Mouse (Mus musculus) midbrain, embryonic 13.5 days (tissue): ENCODE data around the gene Sirpb1c. TPM values are rescaled to one million over a fixed set of nuclear protein-coding genes. Genes with fewer than 3 reads are reported as not detected.
"Not testable (repeated sequence)": the region's sequence is repeated elsewhere in the genome, so short reads cannot be mapped to it uniquely, and the experiment has no call there.

Experiments used
- ATAC-seq: fragments of 200-750 bp; cut with Nextera tagmentation; 2 replicates; pipeline ENCODE4 v1.8.0; 2017; ENCODE audit warnings: mild to moderate bottlenecking, moderate TSS enrichment, moderate library complexity
- H3K27ac ChIP-seq: fragments of 300-500 bp; sonication (generic); 2 replicates; pipeline ENCODE4 v1.5.1; 2015; ENCODE audit warnings: inconsistent platforms, mild to moderate bottlenecking, moderate library complexity
- H3K27me3 ChIP-seq: fragments of 300-500 bp; sonication (generic); 2 replicates; pipeline ENCODE4 v1.6.1; 2015; ENCODE audit warnings: mild to moderate bottlenecking, inconsistent platforms
- H3K36me3 ChIP-seq: fragments of 300-500 bp; sonication (generic); 2 replicates; pipeline ENCODE4 v1.6.1; 2015; ENCODE audit warnings: mild to moderate bottlenecking, inconsistent platforms
- H3K4me1 ChIP-seq: fragments of 300-500 bp; sonication (generic); replicated peaks from 2 replicates; pipeline ENCODE4 v1.6.1; 2015; ENCODE audit warnings: inconsistent platforms
- H3K4me2 ChIP-seq: fragments of 300-500 bp; sonication (generic); replicated peaks from 2 replicates; pipeline ENCODE4 v1.6.1; 2015; ENCODE audit warnings: moderate library complexity, mild to moderate bottlenecking, inconsistent platforms
- H3K4me3 ChIP-seq: fragments of 300-500 bp; sonication (generic); replicated peaks from 2 replicates; pipeline ENCODE4 v1.5.1; 2015; ENCODE audit warnings: mild to moderate bottlenecking, inconsistent platforms
- H3K9ac ChIP-seq: fragments of 300-500 bp; sonication (generic); replicated peaks from 2 replicates; pipeline ENCODE4 v1.6.1; 2015; ENCODE audit warnings: mild to moderate bottlenecking, inconsistent platforms
- H3K9me3 ChIP-seq: fragments of 300-500 bp; sonication (generic); 2 replicates; pipeline ENCODE4 v1.6.1; 2016; ENCODE audit warnings: mild to moderate bottlenecking, inconsistent platforms
- WGBS: fragments of 180-500 bp; shearing (Covaris S2); methylation state at CpG from one replicate; pipeline ENCODE4 v1.1.7; 2015; 5-methylcytosine and 5-hydroxymethylcytosine counted together
- polyA plus RNA-seq: library from polyadenylated mRNA; unstranded; fragments of >200 nt; fragmentation: Nextera tagmentation; extraction: Ambion mirVana; gene quantifications from 2 replicates; pipeline ENCODE4 v1.2.1, GENCODE M21; 2015

Sirpb1c gene
- not detected in 2 replicates for polyA plus RNA-seq

- H3K4me1 ChIP-seq, H3K4me2 ChIP-seq, H3K27ac ChIP-seq, H3K4me3 ChIP-seq, H3K36me3 ChIP-seq, ATAC-seq, H3K27me3 ChIP-seq, H3K9ac ChIP-seq: not testable (repeated sequence)
- peaks cover 16% of the 10 kb centered on the region for H3K9me3 ChIP-seq
- WGBS, result 79% methylated on average over 1 of the region's 1 CpGs
These were observed at the start of gene Sirpb1c for GRCm38 (mm10) chr3:15848280-15848679. Gene Sirpb1c, minus strand, starts transcription at chr3:15848528.

- 89% methylated on average over 3 of the region's 3 CpGs for WGBS
- H3K9ac ChIP-seq, result no peak overlapping the region
- ATAC-seq, result no peak
- H3K36me3 ChIP-seq, result no peaks in the 10 kb centered on the region
- no peaks in the 10 kb centered on the region; the same call in 1 of the 2 replicates for H3K9me3 ChIP-seq
- no peak overlapping the region for H3K27ac ChIP-seq
- H3K4me1 ChIP-seq, result no peaks in the 10 kb centered on the region
- no peak overlapping the region for H3K4me2 ChIP-seq
- no peaks in the 10 kb centered on the region for H3K27me3 ChIP-seq
- no peak overlapping the region for H3K4me3 ChIP-seq
These were observed 38.1 kb upstream of the Sirpb1c start for GRCm38 (mm10) chr3:15886380-15886779.

GRCm38 (mm10) chr3:15855773-15856172, 7.4 kb upstream of the Sirpb1c start:
- not testable (repeated sequence) for H3K9me3 ChIP-seq, H3K27ac ChIP-seq, H3K4me1 ChIP-seq, H3K4me3 ChIP-seq, H3K9ac ChIP-seq, ATAC-seq, H3K4me2 ChIP-seq, H3K27me3 ChIP-seq, H3K36me3 ChIP-seq

GRCm38 (mm10) chr3:15849922-15850321, 1.6 kb upstream of the Sirpb1c start:
- H3K4me2 ChIP-seq, result no peak overlapping the region
- no peak overlapping the region for H3K27ac ChIP-seq
- peaks cover 15% of the 10 kb centered on the region for H3K9me3 ChIP-seq
- WGBS, result 97% methylated on average over 1 of the region's 1 CpGs
- no peaks in the 10 kb centered on the region for H3K36me3 ChIP-seq
- H3K9ac ChIP-seq, result no peak overlapping the region
- no peak overlapping the region for H3K4me3 ChIP-seq
- no peaks in the 10 kb centered on the region for H3K27me3 ChIP-seq
- no peak for ATAC-seq
- H3K4me1 ChIP-seq, result no peaks in the 10 kb centered on the region

GRCm38 (mm10) chr3:15847332-15848047, 838 bp downstream of the Sirpb1c start:
- Histone ChIP-seq H3K27ac (no peak overlapping the region), H3K9ac (no peak overlapping the region), H3K4me2 (no peak overlapping the region), H3K36me3 (no peaks in the 10 kb centered on the region), H3K9me3 (peaks cover 16% of the 10 kb centered on the region), H3K4me1 (no peaks in the 10 kb centered on the region), H3K27me3 (no peaks in the 10 kb centered on the region), H3K4me3 (no peak overlapping the region)
- WGBS, result 80% methylated on average over 3 of the region's 3 CpGs
- peak; percentile 62 for ATAC-seq

- not testable (repeated sequence) for ATAC-seq, H3K9me3 ChIP-seq
- WGBS, result 79% methylated on average over 2 of the region's 2 CpGs
These were observed 74.7 kb downstream of the Sirpb1c start for GRCm38 (mm10) chr3:15773642-15774041.

More at GRCm38 (mm10) chr3:15773642-15774041, 74.7 kb downstream of the Sirpb1c start:
- not testable (repeated sequence) for H3K4me1 ChIP-seq, H3K9ac ChIP-seq, H3K36me3 ChIP-seq, H3K4me2 ChIP-seq, H3K4me3 ChIP-seq, H3K27ac ChIP-seq, H3K27me3 ChIP-seq

Other genes starting within 250 kb of the Sirpb1c start
- not detected in 2 replicates for gene Gm5150, start 157.9 kb upstream of the Sirpb1c start, polyA plus RNA-seq